Mouse (Mus musculus) sigmoid colon, adult 10 weeks (tissue): ENCODE results near the gene Rtbdn. TPM values are rescaled to one million over a fixed set of nuclear protein-coding genes. Genes with fewer than 3 reads are reported as not detected.

Experiments used
- polyA plus RNA-seq: library from polyadenylated mRNA; stranded (reverse); fragments of 350-450 nt; fragmentation: Illumina TruSeq; extraction: RNeasy Lipid Tissue Mini Kit (QIAGEN cat#74804); gene quantifications from one replicate; pipeline ENCODE4 v1.2.3, GENCODE M21; 2014; ENCODE audit warnings: low read depth, low replicate concordance

Gene Rtbdn
- polyA plus RNA-seq, result not detected

DNA sequence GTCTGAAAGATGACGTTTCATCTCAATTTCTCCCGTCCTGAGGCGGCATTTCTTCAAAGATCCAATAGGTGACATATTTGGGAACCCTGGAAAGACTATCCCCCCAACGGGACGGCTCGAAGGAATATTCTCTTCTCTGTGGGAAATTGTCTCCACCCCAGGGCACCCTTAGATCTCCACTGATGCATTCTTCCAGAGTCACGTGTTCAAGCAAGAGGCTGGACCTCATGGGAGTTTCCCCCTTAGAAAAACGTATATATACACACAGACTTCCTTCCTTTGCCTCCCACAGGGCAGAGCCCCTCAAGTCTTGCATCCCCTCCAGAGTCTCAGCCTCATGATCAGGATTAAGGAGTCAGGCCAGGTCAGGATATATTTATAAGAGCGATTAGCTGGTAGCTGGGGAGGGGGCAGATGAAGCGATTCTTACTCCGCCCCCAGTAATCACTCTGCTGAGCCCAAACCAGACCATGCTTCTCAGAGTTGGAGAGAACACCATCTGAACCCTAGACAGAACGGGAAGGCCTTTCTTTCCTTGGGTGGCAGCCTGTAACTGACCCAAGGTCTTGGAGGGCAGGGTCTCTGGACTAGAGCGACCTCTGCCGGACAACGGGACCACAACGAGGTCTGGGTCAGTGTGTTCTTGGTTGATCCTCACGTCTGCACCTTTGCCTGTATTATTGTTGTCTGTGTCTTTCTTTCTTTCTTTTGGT lies at the start of gene Rtbdn:
Gene Rtbdn, plus strand, starts transcription at position 464 of the 713 bp plus-strand sequence.

DNA sequence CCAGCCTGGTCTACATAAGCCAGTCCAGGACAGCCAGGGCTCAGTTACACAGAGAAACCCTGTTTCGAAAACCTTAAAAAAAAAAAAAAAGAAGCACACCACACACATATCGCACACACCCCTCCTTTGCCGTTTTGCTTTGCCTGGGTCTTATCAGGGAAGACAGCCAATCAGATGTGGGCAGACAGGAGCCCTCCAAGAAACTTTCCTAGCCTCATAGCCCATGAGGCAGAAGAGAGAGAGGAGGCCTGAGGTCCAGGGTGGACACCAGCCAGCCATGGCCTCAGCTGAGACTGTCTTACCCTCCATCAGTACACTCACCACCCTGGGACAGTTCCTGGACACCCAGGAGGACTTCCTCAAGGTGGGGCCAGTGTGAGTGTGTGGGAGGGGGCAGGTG lies 45.0 kb upstream of the Rtbdn start, which contains the start of gene Klf1:
Gene Klf1, plus strand, starts transcription at position 177 of the 400 bp plus-strand sequence.

DNA sequence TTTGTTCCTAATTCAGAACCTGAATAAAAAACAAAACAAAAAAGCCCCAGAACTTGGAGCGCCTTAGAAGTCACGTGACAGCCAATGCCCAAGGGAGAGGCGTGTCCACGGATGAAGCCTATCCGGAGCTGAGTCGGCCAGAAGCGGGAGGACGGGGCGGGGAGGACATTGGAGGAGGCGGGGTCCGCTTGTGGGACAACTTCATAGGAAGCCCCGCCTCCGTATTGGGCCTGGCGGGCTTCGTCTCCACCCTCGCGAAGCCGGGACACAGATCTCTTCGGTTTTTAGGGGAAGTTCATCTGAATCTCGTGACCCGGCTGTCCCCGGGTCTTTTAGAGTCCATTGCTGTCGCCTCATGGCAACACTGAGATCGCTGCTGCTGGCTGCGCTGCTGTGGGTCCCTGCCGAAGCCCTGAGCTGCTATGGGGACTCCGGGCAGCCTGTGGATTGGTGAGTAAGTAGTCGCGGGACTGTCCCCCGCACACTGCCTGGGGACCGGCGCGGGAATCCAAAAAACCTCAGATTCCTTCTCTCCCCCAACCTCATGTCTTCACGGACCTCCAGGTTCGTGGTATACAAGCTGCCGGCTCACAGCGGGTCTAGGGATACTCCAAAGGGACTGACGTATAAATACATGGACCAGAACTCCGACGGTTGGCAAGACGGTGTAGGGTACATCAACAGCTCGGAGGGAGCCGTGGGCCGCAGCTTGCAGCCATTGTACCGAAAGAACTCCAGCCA lies 38.2 kb upstream of the Rtbdn start, which contains the start of gene Dnase2a:
Gene Dnase2a, plus strand, starts transcription at position 140 of the 741 bp plus-strand sequence.

DNA sequence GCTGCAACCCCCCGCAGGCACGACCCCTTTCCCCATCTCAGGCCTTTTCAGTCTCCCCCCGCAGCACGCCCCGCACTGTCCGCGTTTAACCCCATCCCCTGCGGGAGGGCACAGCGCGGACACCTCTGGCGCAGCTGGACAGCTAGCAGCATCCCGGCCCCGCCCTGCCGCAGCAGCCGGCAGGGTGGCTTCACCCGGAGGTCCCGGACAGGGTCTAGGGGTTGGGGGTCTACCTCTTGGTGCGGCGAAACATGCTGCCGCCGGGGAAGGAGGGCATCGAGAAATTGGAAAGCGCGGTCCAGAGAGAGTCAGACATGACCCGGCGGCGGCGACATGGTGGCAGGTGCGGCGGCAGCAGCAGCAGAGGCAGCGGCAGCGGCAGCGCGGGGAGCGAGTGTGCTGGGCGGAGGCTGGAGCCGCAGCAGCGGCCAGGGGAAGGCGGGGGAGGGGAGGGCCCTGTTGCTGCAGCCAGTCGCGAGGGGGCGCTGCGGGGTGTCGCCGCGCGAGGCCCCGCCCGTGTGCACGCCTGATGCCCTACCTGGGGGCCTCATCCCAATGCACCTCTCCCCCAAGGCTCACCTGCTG lies 9.7 kb upstream of the Rtbdn start, which contains the start of gene Mast1:
Gene Mast1, minus strand, starts transcription at position 398 of the 585 bp plus-strand sequence.

DNA sequence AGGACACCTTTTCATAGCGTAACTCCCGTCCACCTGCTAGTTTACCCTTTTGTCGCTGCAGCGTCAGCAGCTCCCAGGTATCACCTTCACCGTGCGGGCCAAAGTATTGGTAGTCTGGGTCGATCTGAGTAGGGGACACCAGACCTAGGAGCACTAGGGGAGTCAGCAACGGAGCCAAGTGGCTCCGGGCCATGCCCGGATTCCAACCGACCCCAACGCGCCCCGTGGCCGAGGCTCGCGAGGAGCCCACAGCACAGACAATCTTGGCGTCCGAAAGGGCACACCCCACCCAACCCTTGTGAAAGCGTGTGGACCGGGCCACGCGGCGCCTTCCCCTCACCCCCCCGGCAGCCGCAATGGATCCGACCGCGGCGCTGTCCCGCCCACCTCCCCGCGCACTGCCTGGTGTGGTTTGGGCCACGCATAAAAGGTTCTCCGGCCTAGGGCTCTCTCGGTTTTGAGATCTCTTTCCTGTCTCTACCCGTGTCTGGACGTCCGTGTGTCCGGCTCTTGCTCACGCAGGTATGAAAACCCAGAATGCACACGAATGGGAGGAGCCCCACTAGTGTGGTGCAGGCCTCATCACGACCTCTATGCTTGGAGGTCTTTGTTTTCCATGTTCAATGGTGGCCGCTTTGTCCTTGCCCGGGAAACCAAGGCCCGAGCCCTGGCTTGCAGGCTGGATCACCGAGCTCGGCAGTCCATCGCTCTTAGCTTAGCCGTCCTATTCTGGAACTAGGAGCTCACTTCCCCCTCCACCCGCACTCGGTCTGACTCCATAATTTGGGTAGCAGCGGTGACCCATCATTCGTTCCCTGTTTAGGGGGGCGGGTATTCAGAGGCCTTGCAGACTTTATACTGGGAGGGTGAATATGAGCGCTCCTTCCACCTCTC lies 22.7 kb downstream of the Rtbdn start, which contains the start of the genes Gm49661, Prdx2 and Rnaseh2a:
Gene Gm49661, minus strand, starts transcription at position 193 of the 894 bp plus-strand sequence.
Gene Prdx2, plus strand, starts transcription at position 347 of the 894 bp plus-strand sequence.
Gene Rnaseh2a, minus strand, starts transcription at position 527 of the 894 bp plus-strand sequence.

DNA sequence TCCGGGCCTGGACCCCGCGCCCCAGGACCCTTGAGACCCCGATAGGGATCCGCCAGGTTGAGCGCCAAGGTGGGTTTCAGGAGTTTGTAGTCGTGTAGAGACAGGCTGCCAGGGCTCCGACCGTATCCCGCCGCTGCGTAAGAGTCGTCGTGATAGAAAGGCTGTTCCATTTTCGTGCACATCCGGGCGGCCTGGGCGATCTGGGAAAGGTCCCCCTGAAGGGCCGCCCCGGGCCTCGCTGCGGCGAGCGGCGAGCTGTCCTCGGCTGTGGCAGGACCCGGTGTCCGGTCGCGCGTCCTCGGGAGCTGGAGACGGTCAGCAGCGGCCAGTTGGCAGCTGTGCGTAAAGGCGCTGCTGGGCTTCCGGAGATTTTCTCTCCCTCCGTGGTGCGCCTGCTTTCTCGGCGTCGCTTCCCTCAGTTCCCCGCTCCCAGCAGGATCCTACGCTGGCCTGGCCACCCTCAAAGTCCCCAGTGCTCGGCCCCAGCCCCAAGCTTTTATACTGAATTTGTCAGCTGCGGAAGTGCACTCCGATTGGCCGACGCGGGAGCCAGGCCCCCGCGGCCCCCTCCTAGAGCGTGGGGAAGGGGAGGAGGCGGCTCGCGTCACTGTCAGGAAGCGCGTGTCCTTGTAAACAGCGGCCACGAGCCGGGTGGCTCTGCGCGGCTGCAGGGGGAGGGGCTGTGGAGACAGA lies 31.6 kb downstream of the Rtbdn start, which contains the start of gene Junb:
Gene Junb, minus strand, starts transcription at position 471 of the 693 bp plus-strand sequence.

DNA sequence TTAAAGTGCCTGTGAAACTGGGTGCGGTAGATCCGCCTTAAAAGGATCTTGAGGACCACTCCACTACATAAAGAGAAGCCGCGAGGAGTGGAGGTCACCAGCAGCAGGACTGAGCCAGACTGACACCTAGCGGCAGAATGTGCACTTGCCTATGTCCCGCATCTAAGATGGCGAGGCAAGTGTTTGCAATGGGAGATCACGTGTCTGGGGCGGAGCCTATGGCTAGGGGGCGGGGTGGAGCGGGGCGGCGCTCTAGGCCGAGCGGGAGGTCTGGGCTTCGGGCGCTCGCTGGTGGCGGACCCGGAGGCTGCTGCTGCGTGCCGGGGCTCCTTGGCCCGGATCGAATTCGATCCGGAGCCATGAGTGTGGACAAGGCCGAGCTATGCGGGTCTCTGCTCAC lies 43.6 kb downstream of the Rtbdn start, which contains the start of gene Hook2:
Gene Hook2, plus strand, starts transcription at position 255 of the 400 bp plus-strand sequence.

Other genes starting within 250 kb of the Rtbdn start
- gene Lyl1, start 245.5 kb upstream of the Rtbdn start, polyA plus RNA-seq, result not detected
- gene G430095P16Rik, start 224.0 kb upstream of the Rtbdn start, polyA plus RNA-seq, result not detected
- 19.0 TPM for gene Nfix, start 146.6 kb upstream of the Rtbdn start, polyA plus RNA-seq
- 1.5 TPM for gene Dand5, start 124.2 kb upstream of the Rtbdn start, polyA plus RNA-seq
- 0.66 TPM for gene Gadd45gip1, start 115.5 kb upstream of the Rtbdn start, polyA plus RNA-seq
- 3.5 TPM for gene Rad23a, start 106.3 kb upstream of the Rtbdn start, polyA plus RNA-seq
- gene Calr, start 100.1 kb upstream of the Rtbdn start, polyA plus RNA-seq, result 491 TPM
- gene Farsa, start 90.0 kb upstream of the Rtbdn start, polyA plus RNA-seq, result 4.9 TPM
- 9.3 TPM for gene Syce2, start 74.9 kb upstream of the Rtbdn start, polyA plus RNA-seq
- gene Gcdh, start 53.1 kb upstream of the Rtbdn start, polyA plus RNA-seq, result 36.1 TPM
- 0.38 TPM for gene Klf1, start 45.1 kb upstream of the Rtbdn start, polyA plus RNA-seq
- 11.0 TPM for gene Dnase2a, start 38.4 kb upstream of the Rtbdn start, polyA plus RNA-seq
- gene Mast1, start 9.6 kb upstream of the Rtbdn start, polyA plus RNA-seq, result not detected
- not detected for gene Gm49661, start 22.4 kb downstream of the Rtbdn start, polyA plus RNA-seq
- 27.1 TPM for gene Prdx2, start 22.6 kb downstream of the Rtbdn start, polyA plus RNA-seq
- gene Rnaseh2a, start 22.8 kb downstream of the Rtbdn start, polyA plus RNA-seq, result 2.4 TPM
- gene Junb, start 31.7 kb downstream of the Rtbdn start, polyA plus RNA-seq, result 1.7 TPM
- gene Hook2, start 43.6 kb downstream of the Rtbdn start, polyA plus RNA-seq, result 26.9 TPM
- gene Best2, start 67.5 kb downstream of the Rtbdn start, polyA plus RNA-seq, result 3.1 TPM
- 11.1 TPM for gene Asna1, start 78.3 kb downstream of the Rtbdn start, polyA plus RNA-seq
- 13.3 TPM for gene Trir, start 79.8 kb downstream of the Rtbdn start, polyA plus RNA-seq
- 12.3 TPM for gene Tnpo2, start 89.9 kb downstream of the Rtbdn start, polyA plus RNA-seq
- gene Fbxw9, start 113.1 kb downstream of the Rtbdn start, polyA plus RNA-seq, result 2.6 TPM
- not detected for gene Gm5741, start 121.0 kb downstream of the Rtbdn start, polyA plus RNA-seq
- gene Dhps, start 124.8 kb downstream of the Rtbdn start, polyA plus RNA-seq, result 23.2 TPM
- gene Wdr83os, start 133.7 kb downstream of the Rtbdn start, polyA plus RNA-seq, result 5.8 TPM
- 2.8 TPM for gene Wdr83, start 134.3 kb downstream of the Rtbdn start, polyA plus RNA-seq
- 9.3 TPM for gene Man2b1, start 136.3 kb downstream of the Rtbdn start, polyA plus RNA-seq
- gene Zfp791, start 176.1 kb downstream of the Rtbdn start, polyA plus RNA-seq, result 6.6 TPM
- gene Cks1brt, start 204.9 kb downstream of the Rtbdn start, polyA plus RNA-seq, result not detected